Mouse (Mus musculus): ENCODE data around the gene Arhgap15.

Arhgap15 gene

DNA sequence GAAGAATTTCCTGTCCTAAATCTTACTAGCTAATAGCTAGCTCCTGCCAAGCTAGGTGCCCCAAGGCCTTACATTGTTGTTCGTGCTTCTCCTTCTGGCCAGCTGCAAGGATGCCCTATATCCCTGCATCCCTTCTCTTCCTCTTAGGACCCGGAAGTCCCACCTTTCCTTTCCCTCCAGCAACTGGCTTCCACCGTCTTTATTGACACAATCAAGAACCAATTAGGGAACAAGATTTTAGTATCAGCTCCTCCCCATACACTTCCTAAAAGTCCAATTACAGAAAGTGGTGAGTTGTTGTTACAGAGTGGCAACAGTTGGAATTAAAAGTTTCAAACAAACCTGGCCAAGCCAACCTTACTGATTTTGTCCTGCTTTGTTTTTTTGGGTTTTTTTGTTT, 183.1 kb downstream of the Arhgap15 start:
- no peak for DNase-seq (ENCODE audit: low spot score)

GRCm38 (mm10) chr2:43939196-43939595, 190.6 kb downstream of the Arhgap15 start:
- DNase-seq (ENCODE audit: low spot score): no peak

DNA sequence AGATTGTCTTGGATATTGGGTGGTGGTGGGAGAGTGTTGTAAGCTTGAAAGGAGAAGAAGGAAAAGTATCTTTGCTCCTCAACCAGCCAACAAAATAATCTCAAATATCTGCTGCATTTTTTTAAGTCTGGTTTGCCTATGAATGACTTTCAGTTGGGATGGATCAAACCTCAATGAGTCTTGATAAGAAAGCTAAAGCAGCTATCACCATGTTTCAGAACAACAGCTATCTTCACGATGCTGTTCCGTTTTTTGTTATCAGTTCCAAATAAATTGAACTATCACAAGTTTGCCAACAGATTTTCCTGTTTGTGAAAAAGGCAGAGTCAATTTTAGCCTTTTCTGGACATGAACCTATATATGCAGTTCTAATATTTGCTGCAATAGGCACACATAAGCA, 197.1 kb downstream of the Arhgap15 start:
- DNase-seq (ENCODE audit: low spot score): no peak

- no peak for DNase-seq (ENCODE audit: low spot score)
These were observed 201.3 kb downstream of the Arhgap15 start for GRCm38 (mm10) chr2:43949775-43950492.

- no peak for DNase-seq (ENCODE audit: low spot score)
These were observed 202.1 kb downstream of the Arhgap15 start for GRCm38 (mm10) chr2:43950741-43951140.

DNA sequence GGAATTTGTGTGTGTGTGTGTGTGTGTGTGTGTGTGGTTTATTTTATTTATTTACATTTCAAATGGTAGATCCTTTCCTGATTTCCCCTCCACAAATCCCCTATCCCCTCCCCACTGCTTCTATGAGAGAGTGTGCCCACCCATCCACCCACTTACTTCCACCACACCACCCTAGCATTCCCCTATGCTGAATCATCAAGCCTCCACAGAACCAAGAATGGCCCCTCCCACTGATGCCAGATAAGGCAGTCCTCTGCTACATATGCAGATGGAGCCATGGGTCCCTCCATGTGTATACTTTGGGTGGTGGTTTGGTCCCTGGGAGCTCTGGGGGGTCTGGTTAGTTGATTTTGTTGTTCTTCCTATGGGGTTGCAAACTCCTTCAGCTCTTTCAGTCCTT, 210.6 kb downstream of the Arhgap15 start:
- DNase-seq (ENCODE audit: low spot score): no peak

DNA sequence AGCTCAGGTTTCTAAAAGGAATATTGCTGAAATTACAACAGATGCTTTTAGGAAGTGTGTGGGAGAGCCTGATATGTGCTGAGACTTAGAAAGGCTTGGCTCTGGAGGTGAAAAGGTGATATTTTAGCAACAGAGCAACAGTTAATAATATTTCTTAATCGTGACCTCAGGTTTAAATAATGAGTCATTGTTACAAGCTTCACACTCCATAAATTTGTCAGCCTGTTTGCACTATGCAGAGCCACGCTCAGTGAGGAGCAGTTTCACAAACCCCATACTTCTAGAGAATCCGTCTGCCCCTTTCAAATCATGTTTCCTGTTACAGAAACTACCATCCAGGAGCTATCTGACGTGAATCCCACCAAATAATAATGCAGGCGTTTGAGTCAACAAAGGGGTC, 213.8 kb downstream of the Arhgap15 start:
- no peak for DNase-seq (ENCODE audit: low spot score)

DNA sequence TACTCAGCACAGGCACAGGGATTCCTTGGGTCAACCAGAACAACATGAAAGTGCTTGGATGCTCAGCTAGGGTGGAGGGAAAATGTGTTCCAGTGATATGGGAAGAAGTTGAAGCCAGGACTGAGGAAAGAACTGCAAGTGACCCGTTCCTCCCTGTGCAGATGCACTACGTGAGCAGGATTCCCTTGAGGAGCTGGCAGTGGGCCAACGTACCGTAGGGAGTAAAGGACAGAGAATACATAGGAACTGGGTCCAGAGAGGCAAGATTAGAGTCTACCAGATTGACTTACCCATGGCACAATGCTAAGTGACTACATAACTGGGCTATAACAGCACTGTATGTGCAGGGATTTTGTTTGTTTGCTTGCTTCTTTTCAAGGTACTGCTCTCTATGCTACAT, 220.0 kb downstream of the Arhgap15 start:
- no peak for DNase-seq (ENCODE audit: low spot score)

DNA sequence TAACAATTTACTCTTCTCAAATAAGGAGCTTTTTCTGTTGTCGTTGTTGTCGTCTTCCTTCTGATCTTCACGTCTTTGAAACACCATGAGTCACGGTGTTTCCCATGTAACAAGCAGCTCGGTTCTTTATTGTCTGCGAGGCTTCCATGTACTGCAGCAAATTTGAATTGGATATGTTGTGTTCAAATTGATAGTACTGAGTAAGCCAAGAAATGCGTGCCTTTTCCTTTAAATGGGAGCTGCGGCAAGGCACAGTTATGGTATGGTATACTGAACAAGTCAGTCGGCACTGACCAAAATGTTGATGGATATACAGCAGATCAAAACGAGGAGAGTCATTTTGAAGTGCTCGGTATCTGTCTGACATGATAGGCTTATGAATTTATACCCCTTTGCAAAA, 229.1 kb downstream of the Arhgap15 start:
- DNase-seq (ENCODE audit: low spot score): no peak

- no peak for DNase-seq (ENCODE audit: low spot score)
These were observed 229.8 kb downstream of the Arhgap15 start for GRCm38 (mm10) chr2:43978177-43979013.

DNA sequence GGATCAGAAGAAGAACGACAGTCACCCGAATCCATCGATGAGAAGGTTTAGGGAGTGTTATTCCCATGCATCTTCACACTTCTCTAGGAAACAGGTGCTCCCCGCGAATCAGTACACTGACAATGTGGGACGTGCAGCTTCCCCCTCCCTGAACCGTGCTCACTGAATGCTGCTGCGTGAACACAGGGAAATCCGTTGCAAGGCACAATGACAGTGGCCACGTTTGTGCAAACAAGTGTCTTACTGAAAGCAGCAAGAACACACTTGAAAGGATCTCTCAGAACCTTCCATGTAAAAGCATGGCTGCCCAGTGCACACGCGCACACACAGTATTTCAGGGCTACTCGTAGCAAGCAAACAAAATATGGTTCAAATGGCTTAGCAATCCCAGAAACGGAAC, 237.4 kb downstream of the Arhgap15 start:
- no peak for DNase-seq (ENCODE audit: low spot score)

GRCm38 (mm10) chr2:43987919-43988318, 239.3 kb downstream of the Arhgap15 start:
- no peak for DNase-seq (ENCODE audit: low spot score)

GRCm38 (mm10) chr2:43989850-43990249, 241.2 kb downstream of the Arhgap15 start:
- no peak for DNase-seq (ENCODE audit: low spot score)

DNA sequence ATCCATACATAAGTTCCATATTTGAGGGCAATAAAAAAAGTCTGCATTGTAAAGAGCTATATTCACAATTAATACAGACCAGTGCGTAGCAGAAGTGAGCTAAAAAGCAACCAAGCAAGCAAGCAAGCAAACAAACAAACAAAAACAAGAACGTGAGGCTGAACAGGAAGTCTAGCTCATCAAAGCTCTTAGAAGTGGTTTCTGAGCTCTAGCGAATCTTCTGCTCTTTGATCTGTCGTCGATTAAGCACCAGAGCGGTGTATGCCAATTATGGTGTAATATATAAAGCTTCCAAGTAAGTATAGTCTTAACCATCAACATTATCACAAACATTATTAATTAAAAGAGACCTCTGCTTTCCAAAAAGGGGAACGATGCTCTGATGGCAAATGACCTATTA, 243.9 kb downstream of the Arhgap15 start:
- DNase-seq (ENCODE audit: low spot score): no peak

GRCm38 (mm10) chr2:44002454-44002853, 253.8 kb downstream of the Arhgap15 start:
- no peak for DNase-seq (ENCODE audit: low spot score)

DNA sequence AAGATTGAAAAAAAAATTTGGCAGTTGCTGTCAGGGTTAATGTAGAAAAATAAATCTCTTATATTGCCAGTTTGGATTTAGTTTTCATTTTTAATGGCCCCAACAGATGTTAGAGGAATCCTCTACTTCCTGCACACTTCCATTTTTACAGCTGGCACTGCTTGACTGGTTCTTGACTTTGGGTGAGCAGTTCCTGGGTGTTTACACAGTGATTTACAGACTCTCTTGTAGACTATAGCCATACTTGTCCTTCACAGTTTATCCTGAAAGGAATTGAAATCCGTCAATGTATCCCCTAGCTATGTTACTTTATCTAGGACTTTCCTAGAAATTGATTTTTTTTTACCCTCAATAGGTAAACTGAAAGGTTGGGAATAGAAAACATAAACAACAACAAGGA, 261.6 kb downstream of the Arhgap15 start:
- DNase-seq (ENCODE audit: low spot score): no peak

DNA sequence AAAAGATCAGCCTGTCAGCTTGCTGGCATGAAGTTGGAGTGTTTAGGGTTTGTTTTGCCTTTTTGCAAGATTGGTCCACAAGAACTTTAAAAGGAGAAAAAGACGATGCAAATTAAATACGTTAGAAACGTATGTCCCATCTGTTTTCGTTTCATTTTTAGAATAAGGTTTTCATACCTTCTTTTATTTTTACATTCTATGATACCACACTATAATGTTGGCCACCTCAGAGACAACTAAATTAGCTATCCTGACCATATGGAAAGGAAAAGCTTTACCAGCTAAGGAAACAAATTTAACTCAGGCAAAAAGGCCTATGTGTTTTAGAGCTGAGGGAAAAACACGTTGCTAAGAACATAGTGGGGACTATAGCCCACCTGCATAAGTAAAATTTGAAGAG, 264.8 kb downstream of the Arhgap15 start:
- DNase-seq (ENCODE audit: low spot score): no peak

GRCm38 (mm10) chr2:44016720-44017119, 268.1 kb downstream of the Arhgap15 start:
- no peak for DNase-seq (ENCODE audit: low spot score)

GRCm38 (mm10) chr2:44017405-44018026, 268.9 kb downstream of the Arhgap15 start:
- DNase-seq (ENCODE audit: low spot score): no peak

DNA sequence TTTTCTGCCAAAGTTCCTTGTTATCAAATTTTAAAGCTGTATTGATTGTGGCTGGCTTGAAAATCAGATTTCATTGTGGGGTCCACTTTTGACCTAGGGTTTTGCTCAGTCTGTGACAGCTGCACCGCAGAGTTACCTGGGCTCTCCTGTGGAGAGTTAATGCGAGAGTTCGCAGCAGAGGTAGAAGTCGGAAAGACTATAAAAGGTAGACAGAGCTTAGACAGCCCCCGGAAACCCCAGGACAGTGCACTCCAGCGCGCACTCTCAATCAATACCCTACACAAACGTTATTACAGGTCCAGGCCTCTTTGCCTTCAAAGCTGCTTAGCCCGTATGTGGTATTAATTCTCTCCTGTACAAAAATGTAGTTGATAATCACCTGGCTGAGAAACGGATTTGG, 269.4 kb downstream of the Arhgap15 start:
- no peak for DNase-seq (ENCODE audit: low spot score)

- DNase-seq (ENCODE audit: low spot score): no peak
These were observed 276.1 kb downstream of the Arhgap15 start for GRCm38 (mm10) chr2:44024704-44025103.

DNA sequence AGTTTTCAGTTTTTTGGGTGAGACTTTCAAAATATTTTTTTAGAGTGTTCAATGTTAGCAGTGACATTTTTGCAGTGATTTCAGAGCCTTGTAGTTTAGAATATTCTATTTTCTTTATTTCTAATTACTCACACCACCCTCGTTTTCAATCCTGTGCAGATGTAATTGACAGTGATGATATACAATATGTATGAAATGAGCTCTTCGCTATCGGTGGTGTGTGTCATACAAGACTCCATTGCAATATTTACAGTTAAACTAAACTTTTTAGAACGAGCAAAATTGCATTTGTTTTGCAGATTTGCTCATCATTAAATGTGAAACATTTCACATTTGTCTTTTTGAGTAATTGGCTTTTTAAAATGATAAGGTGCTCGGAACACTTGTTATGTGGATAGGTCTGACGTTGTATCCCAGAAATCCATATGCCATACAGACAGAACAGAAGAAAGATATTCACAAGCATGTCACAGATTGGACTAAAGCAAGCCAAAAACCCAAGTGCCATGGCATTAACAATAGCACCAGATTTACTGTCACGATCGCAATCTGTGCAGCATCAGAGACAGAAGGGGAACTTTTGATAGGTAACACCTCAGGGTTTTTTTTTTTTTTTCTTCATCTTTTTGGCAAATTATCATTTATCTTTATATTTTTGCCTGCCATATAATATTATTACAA, 280.6 kb downstream of the Arhgap15 start:
- no peak for DNase-seq (ENCODE audit: low spot score)
